Mouse (Mus musculus): ENCODE data around the gene Hoxa4. TPM values are rescaled to one million over a fixed set of nuclear protein-coding genes. Genes with fewer than 3 reads are reported as not detected.
A peak's percentile ranks its signal among the peaks of the same experiment; 100 is the strongest.

The Hoxa4 gene
- total and polyA plus RNA-seq, 2 experiments from 2014 or later: 0.08 to 0.38 TPM

- DNase-seq (ENCODE audit: low spot score) (no peak), ATAC-seq (ENCODE audit: insufficient read depth, low read depth) (no peak)
- Histone ChIP-seq H3K36me3 (replicated peaks; ENCODE audit: control insufficient read depth, insufficient read depth, low read length) (no peaks in the 10 kb centered on the region), H3K9me3 (replicated peaks; ENCODE audit: control insufficient read depth, low read length) (no peaks in the 10 kb centered on the region), H3K9ac (replicated peaks; ENCODE audit: low read depth, low read length) (no peak within 1 kb of the TSS), H3K4me3 (ENCODE audit: low read depth, low read length) (peak within 1 kb of the TSS; percentile 43), H3K27me3 (ENCODE audit: control insufficient read depth, insufficient read depth, low read length) (peaks cover 99% of the 10 kb centered on the region), H3K4me1 (ENCODE audit: control insufficient read depth, insufficient read depth) (0 out of 2 replicates have a peak, but pooled peaks cover 3% of the 10 kb centered on the region), H3K4me2 (ENCODE audit: low read depth, low read length) (peak within 1 kb of the TSS; percentile 44), H3K27ac (ENCODE audit: low read depth) (no peak within 1 kb of the TSS)
- WGBS: 3% methylated on average over 36 of the region's 36 CpGs
- TF ChIP-seq CTCF (IDR thresholded peaks at IDR 0.05; ENCODE audit: low read depth) (no peak), EP300 (IDR thresholded peaks at IDR 0.05; ENCODE audit: low read depth) (no peak)
Observed at GRCm38 (mm10) chr6:52177061-52177735, 14.4 kb downstream of the Hoxa4 start, which contains the start of gene 5730596B20Rik. Gene 5730596B20Rik, plus strand, starts transcription at chr6:52177498.

- Histone ChIP-seq H3K9ac (replicated peaks; ENCODE audit: low read depth, low read length) (no peak overlapping the region), H3K4me1 (ENCODE audit: control insufficient read depth, insufficient read depth) (0 out of 2 replicates have a peak, but pooled peaks cover 3% of the 10 kb centered on the region), H3K4me2 (ENCODE audit: low read depth, low read length) (peak overlapping the region; percentile 44), H3K27me3 (ENCODE audit: control insufficient read depth, insufficient read depth, low read length) (peaks cover 99% of the 10 kb centered on the region), H3K27ac (ENCODE audit: low read depth) (no peak overlapping the region), H3K9me3 (replicated peaks; ENCODE audit: control insufficient read depth, low read length) (no peaks in the 10 kb centered on the region), H3K4me3 (ENCODE audit: low read depth, low read length) (peak overlapping the region; percentile 43), H3K36me3 (replicated peaks; ENCODE audit: control insufficient read depth, insufficient read depth, low read length) (no peaks in the 10 kb centered on the region)
- 9% methylated on average over 6 of the region's 6 CpGs for WGBS
- ATAC-seq (ENCODE audit: insufficient read depth, low read depth) (no peak), DNase-seq (ENCODE audit: low spot score) (no peak)
- TF ChIP-seq CTCF (IDR thresholded peaks at IDR 0.05; ENCODE audit: low read depth) (no peak), EP300 (IDR thresholded peaks at IDR 0.05; ENCODE audit: low read depth) (no peak)
Observed at GRCm38 (mm10) chr6:52176391-52176790, 15.2 kb downstream of the Hoxa4 start.

GRCm38 (mm10) chr6:52175864-52176263 lies 15.7 kb downstream of the Hoxa4 start:
- Histone ChIP-seq H3K4me1 (ENCODE audit: control insufficient read depth, insufficient read depth) (0 out of 2 replicates have a peak, but pooled peaks cover 3% of the 10 kb centered on the region), H3K9me3 (replicated peaks; ENCODE audit: control insufficient read depth, low read length) (no peaks in the 10 kb centered on the region), H3K36me3 (replicated peaks; ENCODE audit: control insufficient read depth, insufficient read depth, low read length) (no peaks in the 10 kb centered on the region), H3K27me3 (ENCODE audit: control insufficient read depth, insufficient read depth, low read length) (peaks cover 99% of the 10 kb centered on the region), H3K4me2 (ENCODE audit: low read depth, low read length) (peak overlapping the region; percentile 44), H3K9ac (replicated peaks; ENCODE audit: low read depth, low read length) (peak overlapping the region; percentile 44; the same call in 1 of the 2 replicates), H3K27ac (ENCODE audit: low read depth) (peak overlapping the region; percentile 67), H3K4me3 (ENCODE audit: low read depth, low read length) (peak overlapping the region; percentile 43)
- TF ChIP-seq EP300 (IDR thresholded peaks at IDR 0.05; ENCODE audit: low read depth) (no peak), CTCF (IDR thresholded peaks at IDR 0.05; ENCODE audit: low read depth) (no peak)
- DNase-seq (ENCODE audit: low spot score) (no peak), ATAC-seq (ENCODE audit: insufficient read depth, low read depth) (no peak)
- WGBS: 1% methylated on average over 15 of the region's 35 CpGs

- Histone ChIP-seq H3K36me3 (replicated peaks; ENCODE audit: control insufficient read depth, insufficient read depth, low read length) (no peaks in the 10 kb centered on the region), H3K4me3 (ENCODE audit: low read depth, low read length) (peak overlapping the region; percentile 43), H3K27me3 (ENCODE audit: control insufficient read depth, insufficient read depth, low read length) (peaks cover 99% of the 10 kb centered on the region), H3K27ac (ENCODE audit: low read depth) (peak overlapping the region; percentile 67), H3K9me3 (replicated peaks; ENCODE audit: control insufficient read depth, low read length) (no peaks in the 10 kb centered on the region), H3K4me2 (ENCODE audit: low read depth, low read length) (peak overlapping the region; percentile 44), H3K9ac (replicated peaks; ENCODE audit: low read depth, low read length) (peak overlapping the region; percentile 44; the same call in 1 of the 2 replicates), H3K4me1 (ENCODE audit: control insufficient read depth, insufficient read depth) (0 out of 2 replicates have a peak, but pooled peaks cover 3% of the 10 kb centered on the region)
- WGBS: 2% methylated on average over 41 of the region's 41 CpGs
- no peak for DNase-seq (ENCODE audit: low spot score)
- TF ChIP-seq CTCF (IDR thresholded peaks at IDR 0.05; ENCODE audit: low read depth) (no peak), EP300 (IDR thresholded peaks at IDR 0.05; ENCODE audit: low read depth) (no peak)
- no peak for ATAC-seq (ENCODE audit: insufficient read depth, low read depth)
Observed at GRCm38 (mm10) chr6:52174968-52175751, 16.4 kb downstream of the Hoxa4 start.

GRCm38 (mm10) chr6:52173648-52174047 lies 17.9 kb downstream of the Hoxa4 start:
- ATAC-seq (ENCODE audit: insufficient read depth, low read depth) (no peak), DNase-seq (ENCODE audit: low spot score) (no peak)
- WGBS: 7% methylated on average over 4 of the region's 4 CpGs
- no peaks in the 10 kb centered on the region for H3K9me3 ChIP-seq (replicated peaks; ENCODE audit: control insufficient read depth, low read length)
- no peak overlapping the region for H3K4me3 ChIP-seq (ENCODE audit: low read depth, low read length)
- no peaks in the 10 kb centered on the region for H3K36me3 ChIP-seq (replicated peaks; ENCODE audit: control insufficient read depth, insufficient read depth, low read length)
- peaks cover 99% of the 10 kb centered on the region for H3K27me3 ChIP-seq (ENCODE audit: control insufficient read depth, insufficient read depth, low read length)
- no peak overlapping the region for H3K27ac ChIP-seq (ENCODE audit: low read depth)
- TF ChIP-seq EP300 (IDR thresholded peaks at IDR 0.05; ENCODE audit: low read depth) (no peak), CTCF (IDR thresholded peaks at IDR 0.05; ENCODE audit: low read depth) (no peak)
- no peak overlapping the region for H3K9ac ChIP-seq (replicated peaks; ENCODE audit: low read depth, low read length)
- H3K4me2 ChIP-seq (ENCODE audit: low read depth, low read length): no peak overlapping the region
- 0 out of 2 replicates have a peak, but pooled peaks cover 3% of the 10 kb centered on the region for H3K4me1 ChIP-seq (ENCODE audit: control insufficient read depth, insufficient read depth)
